14 mouse cellular contexts compared by ENCODE assay signal in genomic region chr2:154187468-154187867, GRCm38 (mm10). TPM values are rescaled to one million over a fixed set of nuclear protein-coding genes. Genes with fewer than 3 reads are reported as not detected.
A peak's percentile ranks its signal among the peaks of the same experiment; 100 is the strongest.
DNase-seq lines count a peak whose midpoint lies in the region; ATAC-seq and TF ChIP-seq lines count a peak whose summit lies in the region.
"Had no signal": no experiment of that assay in that cellular context is flagged by ENCODE, and none has a peak within 500 bp of the region (broad histone marks: within the 10 kb centered on the region; RNA-seq: fewer than 3 reads in every experiment).

No protein-coding gene starts in this region.

- no peaks in the 10 kb centered on the region for H3K9me3 ChIP-seq in intestine, postnatal 0 days (ENCODE audit: control insufficient read depth)
- H3K9me3 ChIP-seq in intestine, embryonic 15.5 days, result no peaks in the 10 kb centered on the region

- no peaks in the 10 kb centered on the region for H3K36me3 ChIP-seq in intestine, postnatal 0 days (ENCODE audit: control insufficient read depth, insufficient read depth)
- no peaks in the 10 kb centered on the region for H3K36me3 ChIP-seq in intestine, embryonic 15.5 days

- no peak overlapping the region for H3K4me3 ChIP-seq in intestine, postnatal 0 days (ENCODE audit: low read depth, low read length)
- H3K4me3 ChIP-seq in intestine, embryonic 15.5 days (replicated peaks), result no peak overlapping the region
- H3K4me3 ChIP-seq: erythroblast, embryonic 14.5 days had no signal

- peak; percentile 61 for TF ChIP-seq CTCF in intestine, postnatal 0 days (IDR thresholded peaks at IDR 0.05; ENCODE audit: low read depth)
- peak; percentile 24; the same call in 1 of the 2 replicates for TF ChIP-seq CTCF in brain, embryonic 14.5 days (IDR thresholded peaks at IDR 0.05; ENCODE audit: borderline replicate concordance, extremely low read depth, insufficient read depth, insufficient read length)

- no peak for ATAC-seq in intestine, postnatal 0 days
- ATAC-seq in intestine, embryonic 15.5 days, result no peak

- no peak overlapping the region for H3K4me2 ChIP-seq in intestine, postnatal 0 days (replicated peaks; ENCODE audit: low read depth)
- no peak overlapping the region for H3K4me2 ChIP-seq in intestine, embryonic 15.5 days (replicated peaks)

- peak; percentile 8 to 73 for DNase-seq in adrenal gland, adult (ENCODE audit: inconsistent age in 2 of 2, low spot score in 1 of 2)
- no peak for DNase-seq in adrenal gland, postnatal 25 days
- peak; percentile 60 for DNase-seq in 3T3-L1 (ENCODE audit: low read depth, low spot score)
- peak; percentile 19 for DNase-seq in brain, embryonic 14.5 days (ENCODE audit: low read depth)
- DNase-seq in cerebellum, postnatal 36 days, result no peak
- DNase-seq in layer of hippocampus, adult 11-12 months (ENCODE audit: low spot score), result no peak
- DNase-seq: kidney, postnatal 14 days had no signal

- H3K27me3 ChIP-seq in intestine, postnatal 0 days (replicated peaks; ENCODE audit: control insufficient read depth, insufficient read depth, low read length), result no peaks in the 10 kb centered on the region
- no peaks in the 10 kb centered on the region for H3K27me3 ChIP-seq in intestine, embryonic 15.5 days (replicated peaks)

- H3K9ac ChIP-seq in intestine, postnatal 0 days (ENCODE audit: low read depth, low read length), result no peak overlapping the region
- H3K9ac ChIP-seq in intestine, embryonic 15.5 days, result no peak overlapping the region

- H3K4me1 ChIP-seq in intestine, postnatal 0 days (replicated peaks; ENCODE audit: control insufficient read depth, insufficient read depth, low read length), result no peaks in the 10 kb centered on the region
- no peaks in the 10 kb centered on the region for H3K4me1 ChIP-seq in intestine, embryonic 15.5 days (replicated peaks)

- no peak for TF ChIP-seq POLR2A in brain, embryonic 14.5 days (IDR thresholded peaks at IDR 0.05; ENCODE audit: borderline replicate concordance, extremely low read depth, insufficient read depth, insufficient read length, poor library complexity, severe bottlenecking)

- H3K27ac ChIP-seq in intestine, postnatal 0 days (ENCODE audit: low read depth, low read length), result no peak overlapping the region
- no peak overlapping the region for H3K27ac ChIP-seq in intestine, embryonic 15.5 days
- H3K27ac ChIP-seq: macrophage had no signal

- WGBS in intestine, postnatal 0 days, result 32% methylated on average over 5 of the region's 5 CpGs
- WGBS in intestine, embryonic 15.5 days, result 37% methylated on average over 5 of the region's 5 CpGs

RNA-seq across cellular contexts. Expression of gene Bpifb1, which starts 3.1 kb away (rescaled TPM):
- not detected in 2 replicates for total RNA-seq in adrenal gland, postnatal 25 days (2021)
- polyA plus RNA-seq in intestine, postnatal 0 days (2015; fragmentation: Nextera tagmentation; extraction: Ambion mirVana), result 3.7 and 29.4 TPM in 2 replicates
- 0.25 and 8.3 TPM in 2 replicates for polyA plus RNA-seq in intestine, embryonic 15.5 days (2015; fragmentation: Nextera tagmentation; extraction: Ambion mirVana)
- polyA plus RNA-seq in brain, embryonic 14.5 days (2012; rRNA removed), result 0.21 and 0.23 TPM in 2 replicates
- total RNA-seq: gastrocnemius, adult 8-10 months had no signal
- polyA plus RNA-seq: erythroblast, embryonic 14.5 days; macrophage had no signal

RNA-seq across cellular contexts. Expression of gene Bpifa5, which starts 25.1 kb away (rescaled TPM):
- not detected in 2 replicates for total RNA-seq in adrenal gland, postnatal 25 days (2021)
- not detected in 2 replicates for polyA plus RNA-seq in intestine, postnatal 0 days (2015; fragmentation: Nextera tagmentation; extraction: Ambion mirVana)
- not detected in 2 replicates for polyA plus RNA-seq in intestine, embryonic 15.5 days (2015; fragmentation: Nextera tagmentation; extraction: Ambion mirVana)
- not detected in 2 replicates for polyA plus RNA-seq in brain, embryonic 14.5 days (2012; rRNA removed)
- total RNA-seq: gastrocnemius, adult 8-10 months; heart, postnatal 10 days; left cerebral cortex, postnatal 25 days had no signal
- polyA plus RNA-seq: erythroblast, embryonic 14.5 days; macrophage had no signal

RNA-seq across cellular contexts. Expression of gene Bpifb5, which starts 36.1 kb away (rescaled TPM):
- total RNA-seq in adrenal gland, postnatal 25 days (2021), result not detected in 2 replicates
- polyA plus RNA-seq in intestine, postnatal 0 days (2015; fragmentation: Nextera tagmentation; extraction: Ambion mirVana), result 0.07 and 0.09 TPM in 2 replicates
- polyA plus RNA-seq in intestine, embryonic 15.5 days (2015; fragmentation: Nextera tagmentation; extraction: Ambion mirVana), result 0.09 and 0.13 TPM in 2 replicates
- polyA plus RNA-seq in brain, embryonic 14.5 days (2012; rRNA removed), result 0.39 and 0.49 TPM in 2 replicates
- total RNA-seq: gastrocnemius, adult 8-10 months; heart, postnatal 10 days; left cerebral cortex, postnatal 25 days had no signal
- polyA plus RNA-seq: erythroblast, embryonic 14.5 days; macrophage had no signal

RNA-seq across cellular contexts. Expression of gene Bpifa1, which starts 44.8 kb away (rescaled TPM):
- total RNA-seq in adrenal gland, postnatal 25 days (2021), result not detected in 2 replicates
- polyA plus RNA-seq in intestine, postnatal 0 days (2015; fragmentation: Nextera tagmentation; extraction: Ambion mirVana), result not detected in 2 replicates
- not detected in 2 replicates for polyA plus RNA-seq in intestine, embryonic 15.5 days (2015; fragmentation: Nextera tagmentation; extraction: Ambion mirVana)
- not detected in 2 replicates for polyA plus RNA-seq in brain, embryonic 14.5 days (2012; rRNA removed)
- total RNA-seq: gastrocnemius, adult 8-10 months; left cerebral cortex, postnatal 25 days had no signal
- polyA plus RNA-seq: erythroblast, embryonic 14.5 days; macrophage had no signal

RNA-seq across cellular contexts. Expression of gene Bpifa3, which starts 57.3 kb away (rescaled TPM):
- not detected in 2 replicates for total RNA-seq in adrenal gland, postnatal 25 days (2021)
- polyA plus RNA-seq in intestine, postnatal 0 days (2015; fragmentation: Nextera tagmentation; extraction: Ambion mirVana), result not detected in 2 replicates
- polyA plus RNA-seq in intestine, embryonic 15.5 days (2015; fragmentation: Nextera tagmentation; extraction: Ambion mirVana), result not detected in 2 replicates
- not detected in 2 replicates for polyA plus RNA-seq in brain, embryonic 14.5 days (2012; rRNA removed)
- total RNA-seq: gastrocnemius, adult 8-10 months; heart, postnatal 10 days; left cerebral cortex, postnatal 25 days had no signal
- polyA plus RNA-seq: erythroblast, embryonic 14.5 days; macrophage had no signal

Comparison
In these comparisons a context has a peak if more than half of its experiments do, and no peak if none do; other contexts are left out.
1. DNase-seq: peak in adrenal gland, adult (2 of 2), 3T3-L1 (single experiment) and brain, embryonic 14.5 days (single experiment); none in adrenal gland, postnatal 25 days (single experiment), cerebellum, postnatal 36 days (0 of 2) and layer of hippocampus, adult 11-12 months (single experiment).